17 mouse cellular contexts compared by ENCODE assay signal in genomic region chr11:105184678-105185077, GRCm38 (mm10). TPM values are rescaled to one million over a fixed set of nuclear protein-coding genes. Genes with fewer than 3 reads are reported as not detected.
A peak's percentile ranks its signal among the peaks of the same experiment; 100 is the strongest.
DNase-seq lines count a peak whose midpoint lies in the region; ATAC-seq and TF ChIP-seq lines count a peak whose summit lies in the region.
"Had no signal": no experiment of that assay in that cellular context is flagged by ENCODE, and none has a peak within 500 bp of the region (broad histone marks: within the 10 kb centered on the region; RNA-seq: fewer than 3 reads in every experiment).

No protein-coding gene starts in this region.

- H3K4me2 ChIP-seq in forebrain, postnatal 0 days (ENCODE audit: low read depth): no peak overlapping the region
- H3K4me2 ChIP-seq in forebrain, embryonic 12.5 days: no peak overlapping the region
- H3K4me2 ChIP-seq: embryonic facial prominence, embryonic 13.5 days; liver, embryonic 13.5 days; midbrain, embryonic 12.5 days had no signal

- H3K36me3 ChIP-seq in forebrain, postnatal 0 days (ENCODE audit: insufficient read depth): peaks cover 7% of the 10 kb centered on the region; the same call in 1 of the 2 replicates
- peaks cover 21% of the 10 kb centered on the region for H3K36me3 ChIP-seq in forebrain, embryonic 12.5 days (replicated peaks)
- H3K36me3 ChIP-seq in liver, adult 2 months (ENCODE audit: control insufficient read depth, insufficient read depth, low read length): peaks cover 12% of the 10 kb centered on the region
- peaks cover 23% of the 10 kb centered on the region for H3K36me3 ChIP-seq in ES-Bruce4 (ENCODE audit: control insufficient read depth, insufficient read depth, low read length, poor library complexity, severe bottlenecking)

- no peaks in the 10 kb centered on the region for H3K9me3 ChIP-seq in forebrain, postnatal 0 days (ENCODE audit: low read length)
- H3K9me3 ChIP-seq in forebrain, embryonic 12.5 days: no peaks in the 10 kb centered on the region
- no peaks in the 10 kb centered on the region for H3K9me3 ChIP-seq in ES-Bruce4 (replicated peaks; ENCODE audit: control insufficient read depth, insufficient read depth, low read length, poor library complexity, severe bottlenecking)
- H3K9me3 ChIP-seq: embryonic facial prominence, embryonic 13.5 days; liver, embryonic 13.5 days; midbrain, embryonic 12.5 days had no signal

- WGBS in forebrain, postnatal 0 days: 88% methylated on average over 3 of the region's 3 CpGs
- 84% methylated on average over 3 of the region's 3 CpGs for WGBS in forebrain, embryonic 12.5 days
- 92% methylated on average over 3 of the region's 3 CpGs for WGBS in liver, adult 2 months

- no peak for ATAC-seq in forebrain, postnatal 0 days
- no peak for ATAC-seq in forebrain, embryonic 12.5 days (ENCODE audit: low FRiP score)
- ATAC-seq: forebrain, embryonic 14.5 days had no signal

- H3K4me1 ChIP-seq in forebrain, postnatal 0 days (ENCODE audit: insufficient read depth): peaks cover 16% of the 10 kb centered on the region; the same call in 1 of the 2 replicates
- H3K4me1 ChIP-seq in forebrain, embryonic 12.5 days: peaks cover 16% of the 10 kb centered on the region
- peaks cover 16% of the 10 kb centered on the region for H3K4me1 ChIP-seq in liver, adult 2 months (ENCODE audit: control insufficient read depth, insufficient read depth, low read length)
- no peaks in the 10 kb centered on the region for H3K4me1 ChIP-seq in ES-Bruce4 (ENCODE audit: control insufficient read depth, insufficient read depth, low read length)

- no peak overlapping the region for H3K4me3 ChIP-seq in forebrain, postnatal 0 days (ENCODE audit: low read depth, low read length)
- H3K4me3 ChIP-seq in forebrain, embryonic 12.5 days (replicated peaks): no peak overlapping the region
- no peak overlapping the region for H3K4me3 ChIP-seq in liver, adult 2 months (ENCODE audit: insufficient read depth, low read depth, low read length)
- no peak overlapping the region for H3K4me3 ChIP-seq in ES-Bruce4 (ENCODE audit: low read depth, low read length)
- H3K4me3 ChIP-seq: embryonic facial prominence, embryonic 13.5 days; liver, embryonic 13.5 days; midbrain, embryonic 12.5 days had no signal

- H3K27ac ChIP-seq in forebrain, postnatal 0 days (ENCODE audit: low read depth, low read length): no peak overlapping the region
- H3K27ac ChIP-seq in forebrain, embryonic 12.5 days: no peak overlapping the region
- no peak overlapping the region for H3K27ac ChIP-seq in liver, adult 2 months (replicated peaks; ENCODE audit: insufficient read depth, low read depth, low read length)
- no peak overlapping the region for H3K27ac ChIP-seq in ES-Bruce4 (ENCODE audit: insufficient read depth, low read length)
- H3K27ac ChIP-seq: embryonic facial prominence, embryonic 13.5 days; liver, embryonic 13.5 days; midbrain, embryonic 12.5 days had no signal

- H3K79me2 ChIP-seq in liver, adult 2 months (ENCODE audit: control insufficient read depth, insufficient read depth, low read length): peaks cover 32% of the 10 kb centered on the region

- TF ChIP-seq POLR2A in liver, adult 2 months (IDR thresholded peaks at IDR 0.05; ENCODE audit: extremely low read depth, insufficient read depth, low read length): no peak
- no peak for TF ChIP-seq POLR2A in ES-Bruce4 (IDR thresholded peaks at IDR 0.05; ENCODE audit: insufficient read depth, low read length)

- TF ChIP-seq EP300 in ES-Bruce4 (IDR thresholded peaks at IDR 0.05; ENCODE audit: insufficient read depth, low read depth, low read length): no peak

- H3K27me3 ChIP-seq in forebrain, postnatal 0 days (ENCODE audit: insufficient read depth, low read length): no peaks in the 10 kb centered on the region
- no peaks in the 10 kb centered on the region for H3K27me3 ChIP-seq in forebrain, embryonic 12.5 days
- H3K27me3 ChIP-seq in liver, adult 2 months (ENCODE audit: control insufficient read depth, insufficient read depth, low read length): no peaks in the 10 kb centered on the region
- H3K27me3 ChIP-seq in ES-Bruce4 (ENCODE audit: control insufficient read depth, insufficient read depth, low read length, poor library complexity, severe bottlenecking): no peaks in the 10 kb centered on the region
- H3K27me3 ChIP-seq: embryonic facial prominence, embryonic 13.5 days; liver, embryonic 13.5 days; midbrain, embryonic 12.5 days had no signal

- H3K9ac ChIP-seq in forebrain, postnatal 0 days: no peak overlapping the region
- no peak overlapping the region for H3K9ac ChIP-seq in forebrain, embryonic 12.5 days
- H3K9ac ChIP-seq in liver, adult 2 months (ENCODE audit: low read depth, low read length): no peak overlapping the region
- H3K9ac ChIP-seq in ES-Bruce4 (ENCODE audit: low read depth, poor library complexity, severe bottlenecking): 0 out of 2 replicates have a peak overlapping the region, but pooled peaks have one; percentile 56
- H3K9ac ChIP-seq: embryonic facial prominence, embryonic 13.5 days; liver, embryonic 13.5 days; midbrain, embryonic 12.5 days had no signal

- 0 out of 2 replicates have a peak, but pooled peaks have one; percentile 4 for TF ChIP-seq CTCF in forebrain, postnatal 0 days (IDR thresholded peaks at IDR 0.05; ENCODE audit: low read depth)
- TF ChIP-seq CTCF in liver, adult 2 months (IDR thresholded peaks at IDR 0.05; ENCODE audit: low read depth, low read length): peak; percentile 43
- peak; percentile 63 for TF ChIP-seq CTCF in ES-Bruce4 (IDR thresholded peaks at IDR 0.05; ENCODE audit: low read depth, low read length)

- DNase-seq in forebrain, postnatal 0 days: no peak
- DNase-seq in liver, adult 2 months (ENCODE audit: extremely low read depth, low read depth, low spot score): no peak
- no peak for DNase-seq in liver
- peak; percentile 28 for DNase-seq in naive thymus-derived CD4-positive, alpha-beta T cell, adult 2 months (ENCODE audit: low read depth)
- DNase-seq in right cerebral cortex, adult 2 months (ENCODE audit: low spot score in 2 of 2): no peak
- DNase-seq in MN1 (ENCODE audit: low spot score): no peak
- DNase-seq: adrenal gland, adult 2 months; gastrocnemius, postnatal 36 days; heart, postnatal 14 days; kidney, adult 9 months; liver, embryonic 13.5 days had no signal

RNA-seq across cellular contexts. Expression of gene Tlk2, which starts 6.1 kb away (rescaled TPM):
- total RNA-seq in forebrain, postnatal 0 days (2014; rRNA removed): 71.1 and 94.0 TPM in 2 replicates
- 12.4 and 13.9 TPM in 2 replicates for polyA plus RNA-seq in forebrain, postnatal 0 days (2015; fragmentation: Nextera tagmentation; extraction: Ambion mirVana)
- 26.4 and 26.6 TPM in 2 replicates for polyA plus RNA-seq in forebrain, embryonic 12.5 days (2016; fragmentation: Nextera tagmentation; extraction: Ambion mirVana)
- total RNA-seq in liver, adult 2 months (2014; rRNA removed): 21.3 and 23.4 TPM in 2 replicates
- 5.6 and 7.5 TPM in 2 replicates for polyA plus RNA-seq in liver, adult 2 months (2012; rRNA removed)
- 130 and 140 TPM in 2 replicates for polyA plus RNA-seq in ES-Bruce4 (2011; ENCODE audit: insufficient read depth, insufficient read length, low read depth, missing spikeins)

RNA-seq across cellular contexts. Expression of gene Gm10842, which starts 38.0 kb away (rescaled TPM):
- total RNA-seq in forebrain, postnatal 0 days (2014; rRNA removed): not detected in 2 replicates
- not detected in 2 replicates for polyA plus RNA-seq in forebrain, postnatal 0 days (2015; fragmentation: Nextera tagmentation; extraction: Ambion mirVana)
- polyA plus RNA-seq in forebrain, embryonic 12.5 days (2016; fragmentation: Nextera tagmentation; extraction: Ambion mirVana): not detected in 2 replicates
- not detected in 2 replicates for total RNA-seq in liver, adult 2 months (2014; rRNA removed)
- not detected in 2 replicates for polyA plus RNA-seq in liver, adult 2 months (2012; rRNA removed)
- polyA plus RNA-seq in ES-Bruce4 (2011; ENCODE audit: insufficient read depth, insufficient read length, low read depth, missing spikeins): not detected in 2 replicates
- total RNA-seq: adrenal gland, adult 2 months; gastrocnemius, postnatal 36 days; heart, postnatal 14 days had no signal
- polyA plus RNA-seq: adrenal gland, adult 2 months; embryonic facial prominence, embryonic 13.5 days; forebrain, embryonic 14.5 days; liver, embryonic 13.5 days; midbrain, embryonic 12.5 days; neural tube, embryonic 14.5 days had no signal

RNA-seq across cellular contexts. Expression of gene Mettl2, which starts 58.5 kb away (rescaled TPM):
- 26.8 and 38.1 TPM in 2 replicates for total RNA-seq in forebrain, postnatal 0 days (2014; rRNA removed)
- 25.2 and 31.6 TPM in 2 replicates for polyA plus RNA-seq in forebrain, postnatal 0 days (2015; fragmentation: Nextera tagmentation; extraction: Ambion mirVana)
- 39.8 and 40.3 TPM in 2 replicates for polyA plus RNA-seq in forebrain, embryonic 12.5 days (2016; fragmentation: Nextera tagmentation; extraction: Ambion mirVana)
- total RNA-seq in liver, adult 2 months (2014; rRNA removed): 11.0 and 11.5 TPM in 2 replicates
- polyA plus RNA-seq in liver, adult 2 months (2012; rRNA removed): 5.9 and 7.9 TPM in 2 replicates
- polyA plus RNA-seq in ES-Bruce4 (2011; ENCODE audit: insufficient read depth, insufficient read length, low read depth, missing spikeins): 43.1 and 49.3 TPM in 2 replicates

Comparison
In these comparisons a context has a peak if more than half of its experiments do, and no peak if none do; other contexts are left out.
1. CTCF ChIP-seq: peak in every context shown above with its lines; median percentile 63 in ES-Bruce4; 43 in liver, adult 2 months; 4 in forebrain, postnatal 0 days.